Mouse (Mus musculus) kidney, embryonic 16.5 days (tissue): ENCODE measurements around the gene Mrpl33. TPM values are rescaled to one million over a fixed set of nuclear protein-coding genes. Genes with fewer than 3 reads are reported as not detected.
A peak's percentile ranks its signal among the peaks of the same experiment; 100 is the strongest.

Source experiments
- ATAC-seq: fragments of 200-750 bp; cut with Nextera tagmentation; 2 replicates; pipeline ENCODE4 v1.8.0; 2017; ENCODE audit warnings: moderate TSS enrichment; ENCODE audit not compliant: low FRiP score, low TSS enrichment
- H3K27ac ChIP-seq: fragments of 300-500 bp; sonication (generic); 2 replicates; pipeline ENCODE4 v1.5.1; 2014; ENCODE audit warnings: low read length
- H3K27me3 ChIP-seq: fragments of 300-500 bp; sonication (generic); 2 replicates; pipeline ENCODE4 v1.6.1; 2014; ENCODE audit warnings: low read length, control low read depth, mixed read lengths; ENCODE audit not compliant: insufficient read depth
- H3K36me3 ChIP-seq: fragments of 300-500 bp; sonication (generic); 2 replicates; pipeline ENCODE4 v1.6.1; 2014; ENCODE audit warnings: low read length, control low read depth, mixed read lengths; ENCODE audit not compliant: insufficient read depth
- H3K4me1 ChIP-seq: fragments of 300-500 bp; sonication (generic); 2 replicates; pipeline ENCODE4 v1.6.1; 2014; ENCODE audit warnings: low read length, control low read depth, mixed read lengths; ENCODE audit not compliant: insufficient read depth
- H3K4me2 ChIP-seq: fragments of 300-500 bp; sonication (generic); replicated peaks from 2 replicates; pipeline ENCODE4 v1.6.1; 2014; ENCODE audit warnings: low read depth, low read length
- H3K4me3 ChIP-seq: fragments of 300-500 bp; sonication (generic); 2 replicates; pipeline ENCODE4 v1.5.1; 2014; ENCODE audit warnings: mild to moderate bottlenecking, low read length
- H3K9ac ChIP-seq: fragments of 300-500 bp; sonication (generic); replicated peaks from 2 replicates; pipeline ENCODE4 v1.6.1; 2014; ENCODE audit warnings: low read length
- H3K9me3 ChIP-seq: fragments of 300-500 bp; sonication (generic); 2 replicates; pipeline ENCODE4 v1.6.1; 2016; ENCODE audit warnings: low read length, control low read depth
- WGBS: fragments of 180-500 bp; shearing (Covaris S2); extraction: QIAGEN DNeasy Blood & Tissue Kit; methylation state at CpG from one replicate; pipeline ENCODE4 v1.1.7; 2014; 5-methylcytosine and 5-hydroxymethylcytosine counted together
- microRNA-seq: library from miRNA; unstranded; fragments of <30 nt; microRNA quantifications from one replicate; pipeline ENCODE4, GENCODE M21; 2016
- polyA plus RNA-seq: library from polyadenylated mRNA; unstranded; fragments of >200 nt; fragmentation: Nextera tagmentation; extraction: Ambion mirVana; gene quantifications from 2 replicates; pipeline ENCODE4 v1.2.1, GENCODE M21; 2015

Gene Mrpl33
- polyA plus RNA-seq, 1 experiment from 2014 or later: 260 TPM

GRCm38 (mm10) chr5:31704971-31705370 lies 108.2 kb downstream of the Mrpl33 start:
- Histone ChIP-seq H3K4me2 (no peak overlapping the region), H3K27me3 (no peaks in the 10 kb centered on the region), H3K9ac (no peak overlapping the region), H3K9me3 (no peaks in the 10 kb centered on the region), H3K4me3 (no peak overlapping the region), H3K36me3 (peaks cover 8% of the 10 kb centered on the region; the same call in 1 of the 2 replicates), H3K27ac (no peak overlapping the region), H3K4me1 (no peaks in the 10 kb centered on the region)
- 80% methylated on average over 5 of the region's 5 CpGs for WGBS
- ATAC-seq: no peak

- no peaks in the 10 kb centered on the region for H3K27me3 ChIP-seq
- WGBS: 81% methylated on average over 4 of the region's 4 CpGs
- ATAC-seq: no peak
- H3K4me3 ChIP-seq: no peak overlapping the region
- H3K4me2 ChIP-seq: no peak overlapping the region
- no peaks in the 10 kb centered on the region for H3K9me3 ChIP-seq
- H3K36me3 ChIP-seq: peaks cover 8% of the 10 kb centered on the region; the same call in 1 of the 2 replicates
- H3K27ac ChIP-seq: no peak overlapping the region
- no peaks in the 10 kb centered on the region for H3K4me1 ChIP-seq
- no peak overlapping the region for H3K9ac ChIP-seq
Measured at GRCm38 (mm10) chr5:31706826-31707225, 110.1 kb downstream of the Mrpl33 start.

- Histone ChIP-seq H3K27me3 (no peaks in the 10 kb centered on the region), H3K9ac (no peak overlapping the region), H3K36me3 (0 out of 2 replicates have a peak, but pooled peaks cover 4% of the 10 kb centered on the region), H3K4me1 (peaks cover 4% of the 10 kb centered on the region; the same call in 1 of the 2 replicates), H3K27ac (no peak overlapping the region), H3K4me3 (no peak overlapping the region), H3K9me3 (no peaks in the 10 kb centered on the region), H3K4me2 (no peak overlapping the region)
- WGBS: 97% methylated on average over 1 of the region's 1 CpGs
- ATAC-seq: no peak
Measured at GRCm38 (mm10) chr5:31709389-31709788, 112.7 kb downstream of the Mrpl33 start.

- H3K36me3 ChIP-seq: no peaks in the 10 kb centered on the region
- H3K9ac ChIP-seq: no peak overlapping the region
- H3K4me1 ChIP-seq: peaks cover 11% of the 10 kb centered on the region; the same call in 1 of the 2 replicates
- H3K9me3 ChIP-seq: no peaks in the 10 kb centered on the region
- WGBS: 59% methylated on average over 2 of the region's 2 CpGs
- peak overlapping the region; percentile 93 for H3K27ac ChIP-seq
- no peak overlapping the region for H3K4me3 ChIP-seq
- H3K4me2 ChIP-seq: no peak overlapping the region
- peak; percentile 83 for ATAC-seq
- no peaks in the 10 kb centered on the region for H3K27me3 ChIP-seq
Measured at GRCm38 (mm10) chr5:31713280-31713711, 116.6 kb downstream of the Mrpl33 start.

- ATAC-seq: no peak
- Histone ChIP-seq H3K4me3 (no peak overlapping the region), H3K9ac (no peak overlapping the region), H3K27me3 (no peaks in the 10 kb centered on the region), H3K4me2 (no peak overlapping the region), H3K27ac (peak overlapping the region; percentile 90), H3K4me1 (peaks cover 13% of the 10 kb centered on the region; the same call in 1 of the 2 replicates), H3K36me3 (no peaks in the 10 kb centered on the region), H3K9me3 (no peaks in the 10 kb centered on the region)
- WGBS: 49% methylated on average over 5 of the region's 5 CpGs
Measured at GRCm38 (mm10) chr5:31713841-31714264, 117.1 kb downstream of the Mrpl33 start.

Small RNA genes lying within 50 kb of the gene (microRNA-seq; reads per million reads assigned to microRNA genes)
- gene Mir3473e: not detected

Other genes starting within 250 kb of the Mrpl33 start
- 55.2 and 62.2 TPM in 2 replicates for gene Zfp512, start 144.5 kb upstream of the Mrpl33 start, polyA plus RNA-seq
- 0.17 TPM in 1 of 2 replicates, not detected in the other for gene 4930548H24Rik, start 111.2 kb upstream of the Mrpl33 start, polyA plus RNA-seq
- gene Gpn1, start 102.2 kb upstream of the Mrpl33 start, polyA plus RNA-seq: 67.2 and 68.0 TPM in 2 replicates
- 31.7 and 36.7 TPM in 2 replicates for gene Slc4a1ap, start 69.9 kb upstream of the Mrpl33 start, polyA plus RNA-seq
- 26.1 and 32.7 TPM in 2 replicates for gene Supt7l, start 69.1 kb upstream of the Mrpl33 start, polyA plus RNA-seq
- gene Rbks, start 100.7 kb downstream of the Mrpl33 start, polyA plus RNA-seq: 4.6 and 5.8 TPM in 2 replicates
- 69.4 and 77.3 TPM in 2 replicates for gene Babam2, start 100.7 kb downstream of the Mrpl33 start, polyA plus RNA-seq